Mouse (Mus musculus) spleen, postnatal 4 days (tissue): ENCODE measurements around the gene Slc30a5.
"Not testable (repeated sequence)": the region's sequence is repeated elsewhere in the genome, so short reads cannot be mapped to it uniquely, and the experiment has no call there.

Experiments used
- DNase-seq, 2 experiments: peaks; one replicate each; pipeline ENCODE4 v3.0.0; 2022; ENCODE audit warnings: low spot score in 2 of 2

Gene Slc30a5

DNA sequence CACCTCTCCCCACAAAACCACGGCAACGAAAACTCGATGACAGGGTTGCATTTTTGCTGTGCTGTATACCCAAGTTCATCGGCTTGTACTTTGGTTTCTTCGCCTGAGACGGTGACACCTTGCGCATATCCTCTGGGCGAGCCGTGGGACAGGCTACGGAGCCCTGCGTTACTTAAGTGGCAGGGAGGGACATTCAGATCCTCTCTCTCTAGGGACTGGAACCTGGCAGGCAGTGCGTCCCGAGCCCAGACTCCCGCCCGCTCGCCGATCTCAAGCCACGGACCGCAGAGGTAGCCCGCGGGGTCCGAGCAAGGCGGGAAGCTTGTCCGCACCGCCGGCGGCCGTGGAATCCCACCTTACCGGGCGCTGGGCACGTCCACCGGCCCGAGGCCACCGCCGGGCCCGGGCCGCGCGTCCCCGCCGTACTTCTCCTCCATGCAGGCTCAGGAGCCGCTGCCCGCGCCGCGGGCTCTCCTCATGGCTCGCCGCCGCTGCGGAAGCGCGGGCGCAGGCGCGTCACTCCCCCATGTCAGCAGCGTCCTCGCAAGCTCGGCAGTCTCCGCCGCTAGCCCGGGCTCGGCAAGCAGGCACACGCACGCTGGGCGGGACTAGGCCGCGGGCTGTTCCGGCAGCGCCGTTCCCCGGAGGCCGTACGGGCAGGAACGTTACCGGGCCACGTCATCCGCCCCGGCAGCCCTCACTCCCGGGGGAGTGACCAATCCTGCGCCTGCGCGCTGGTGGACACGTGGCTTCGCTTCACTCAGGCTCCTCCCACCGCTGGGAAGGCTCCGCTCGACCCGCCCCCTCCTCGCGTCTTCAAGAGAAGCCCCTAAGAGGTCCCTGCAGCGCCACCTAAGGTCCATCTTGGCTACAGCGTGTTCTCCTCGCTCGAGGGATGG lies at the start of gene Slc30a5:
TSS of gene Slc30a5 (minus strand) at position 687 of the 899 bp plus-strand sequence.
- DNase-seq, result peak; percentile 99 to 100

DNA sequence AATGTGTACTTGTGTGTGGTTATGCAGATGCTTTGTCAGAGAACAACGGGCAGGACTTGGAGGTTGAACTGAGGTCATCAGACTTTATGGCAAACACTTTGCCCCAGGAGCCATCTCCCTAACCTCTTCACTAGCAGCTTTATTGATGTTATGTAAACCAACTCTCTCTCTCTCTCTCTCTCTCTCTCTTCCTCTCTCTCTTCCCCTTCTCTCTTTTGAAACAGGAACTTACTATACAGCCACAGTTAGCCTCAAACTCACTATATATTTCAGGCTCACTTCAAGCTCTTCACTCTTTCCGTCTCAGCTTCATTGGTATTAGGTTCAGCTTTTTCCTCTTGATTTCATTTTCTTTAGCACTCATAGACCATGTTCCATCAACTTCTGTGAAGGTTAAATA lies 48.7 kb upstream of the Slc30a5 start:
- no peak for DNase-seq

DNA sequence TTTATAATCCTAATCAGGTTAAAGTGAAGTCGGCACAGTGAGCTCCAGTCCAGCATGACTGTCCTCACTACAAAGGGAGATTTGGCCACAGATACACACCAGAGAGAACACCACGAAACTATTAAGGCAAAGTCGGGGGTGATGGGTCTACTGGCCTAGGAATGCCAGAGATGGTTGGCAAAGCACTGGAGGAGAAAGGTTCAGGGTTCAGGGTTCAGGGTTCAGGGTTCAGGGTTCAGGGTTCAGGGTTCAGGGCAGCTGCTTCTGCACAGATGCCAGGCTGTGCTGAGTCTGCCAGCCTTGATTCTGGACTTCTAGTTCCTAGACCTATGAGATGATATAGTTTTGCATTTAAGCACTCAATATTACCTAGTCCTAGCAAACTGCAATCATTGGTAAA lies 46.6 kb upstream of the Slc30a5 start:
- no peak for DNase-seq

DNA sequence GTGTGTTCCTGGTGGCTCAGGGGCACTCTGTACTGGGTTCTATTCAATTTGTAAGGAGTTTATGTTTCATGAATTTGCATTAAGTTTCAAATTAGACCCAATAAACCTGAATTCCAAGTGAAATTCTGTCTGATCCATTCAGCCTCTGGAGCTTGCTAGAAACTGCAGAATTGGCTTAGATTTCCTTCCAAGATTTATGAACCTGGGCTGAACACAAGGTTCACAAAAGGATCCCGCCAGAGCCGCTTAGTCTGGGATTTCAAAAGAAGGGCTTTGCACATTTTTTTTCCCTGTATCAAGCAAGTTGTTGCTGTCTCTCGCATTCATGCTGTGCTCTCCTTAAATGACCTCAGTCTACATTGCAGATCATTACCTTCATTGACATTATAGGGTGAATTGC lies 46.1 kb upstream of the Slc30a5 start:
- no peak for DNase-seq

DNA sequence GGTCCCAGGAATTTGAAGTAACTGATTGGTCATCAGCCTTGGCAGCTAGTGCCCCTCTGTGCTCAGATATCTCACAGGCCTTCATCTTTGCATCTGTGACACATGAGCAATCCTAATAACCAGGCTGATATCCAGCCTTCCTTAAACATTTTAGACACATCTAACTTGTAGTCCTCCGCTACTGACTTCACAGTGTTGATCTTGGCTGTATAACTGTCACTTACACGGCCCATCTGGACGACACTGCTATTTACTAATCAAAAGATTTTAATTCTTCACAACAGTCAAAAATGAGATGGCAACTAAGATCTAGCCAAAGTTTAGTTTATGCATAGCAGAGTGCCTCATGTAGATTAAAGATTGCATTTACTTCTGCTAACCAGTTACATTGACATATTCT lies 45.0 kb upstream of the Slc30a5 start:
- DNase-seq, result no peak

DNA sequence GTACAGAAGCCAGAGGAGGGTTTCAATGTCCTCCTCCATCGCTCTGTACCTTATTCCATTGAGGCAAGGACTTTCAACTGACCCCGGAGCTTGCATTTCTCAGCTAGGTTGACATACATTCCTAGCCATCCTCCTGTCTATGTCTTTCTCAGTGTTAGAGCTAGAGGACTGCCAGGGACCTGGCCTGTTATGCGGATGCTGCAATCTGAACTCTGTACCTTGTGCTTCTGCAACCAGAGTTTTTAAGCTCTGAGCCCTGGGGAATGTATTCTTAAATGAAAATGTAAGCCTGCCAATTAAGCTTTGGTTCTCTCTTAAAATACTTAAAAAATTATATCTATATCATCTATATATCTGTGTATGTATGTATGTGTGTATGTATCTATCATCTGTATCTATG lies 44.5 kb upstream of the Slc30a5 start:
- DNase-seq, result no peak

DNA sequence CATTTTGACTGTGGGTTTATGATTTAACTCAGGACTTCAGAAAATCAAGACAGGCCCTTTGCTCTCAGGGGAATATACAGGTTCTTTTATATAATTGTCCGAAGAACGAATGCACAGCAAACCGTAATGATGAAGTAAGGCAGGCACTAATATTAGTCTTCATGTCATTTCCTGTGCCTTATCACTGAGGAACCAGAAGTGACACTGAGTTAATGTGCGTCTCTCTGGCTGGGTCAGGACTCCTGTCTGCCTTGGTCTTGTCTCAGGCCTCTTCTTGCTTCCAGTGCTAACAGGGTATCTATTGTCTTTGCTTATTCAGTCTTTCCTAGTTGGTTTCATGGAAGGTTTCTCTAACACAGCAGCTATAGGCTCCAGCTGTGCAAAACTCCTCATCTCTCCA lies 41.9 kb upstream of the Slc30a5 start:
- no peak for DNase-seq

DNA sequence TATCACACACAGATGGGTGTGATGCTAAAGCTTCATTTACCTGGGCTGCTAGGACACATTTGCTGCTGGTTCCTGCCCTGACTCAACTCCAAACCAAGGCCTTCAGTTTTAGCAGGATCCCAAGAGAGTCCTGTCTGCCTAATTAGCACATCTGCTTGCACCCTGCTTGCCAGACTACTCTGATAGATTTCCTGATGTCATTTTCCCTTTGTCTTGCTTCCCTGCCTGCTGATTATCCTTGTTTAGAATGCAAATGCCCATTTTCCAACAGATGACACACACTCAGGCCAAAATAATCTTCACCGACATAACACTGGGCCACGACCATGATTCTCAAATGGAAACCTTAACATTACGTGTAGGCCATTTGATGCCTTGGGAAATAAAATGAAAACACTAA lies 41.4 kb upstream of the Slc30a5 start:
- no peak for DNase-seq

DNA sequence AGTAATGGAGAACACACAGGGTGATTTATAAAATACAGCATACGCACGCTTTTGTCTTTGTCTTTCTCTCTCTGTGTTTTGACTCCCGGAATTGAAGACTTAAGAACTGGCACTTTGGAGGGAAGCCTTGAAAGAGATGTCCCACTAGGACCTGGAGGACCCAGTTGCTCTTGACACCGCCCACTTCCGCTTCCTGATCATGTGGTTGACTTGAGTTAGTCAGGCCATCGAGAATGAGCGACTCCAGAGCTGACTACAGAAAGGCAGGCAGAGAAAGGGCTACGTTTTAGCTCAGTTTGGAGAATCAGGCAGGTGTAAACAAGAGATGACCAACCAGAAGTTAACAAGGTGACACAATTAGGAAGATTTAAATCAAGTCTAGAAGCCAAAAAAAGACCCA lies 40.3 kb upstream of the Slc30a5 start:
- no peak for DNase-seq

DNA sequence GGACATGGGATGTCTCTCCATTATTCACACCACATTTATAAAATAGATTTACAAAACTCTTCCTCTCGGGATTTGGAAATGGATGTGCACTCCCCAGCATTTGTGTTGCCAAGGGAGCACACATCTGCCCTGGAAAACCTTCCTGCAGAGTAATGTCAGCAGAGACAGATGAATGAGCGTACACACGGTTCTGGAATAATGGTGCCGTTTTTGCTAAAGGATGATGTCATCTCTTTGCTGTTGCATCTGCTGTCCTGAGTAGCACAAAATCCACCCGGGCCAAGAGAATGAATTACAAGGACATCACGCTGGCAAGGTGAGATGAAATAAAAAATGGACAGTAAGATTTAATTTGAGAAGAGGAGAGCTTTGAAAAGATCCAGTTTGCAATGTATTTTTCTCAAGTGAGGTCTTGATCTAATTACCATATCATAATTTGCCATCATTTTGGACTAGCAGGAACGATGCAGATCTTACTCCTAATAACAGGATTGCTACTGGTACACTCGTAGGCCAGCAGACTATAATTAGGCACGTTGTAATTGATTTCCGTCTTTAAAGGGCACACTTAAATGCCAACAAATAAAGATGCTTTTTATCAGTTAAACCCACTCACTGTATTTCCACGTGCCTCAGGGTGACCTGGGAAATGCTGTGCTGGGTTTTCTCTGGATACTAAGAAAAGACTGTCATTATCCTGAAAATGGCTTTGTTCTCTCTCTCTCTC lies 38.4 kb upstream of the Slc30a5 start:
- no peak for DNase-seq

DNA sequence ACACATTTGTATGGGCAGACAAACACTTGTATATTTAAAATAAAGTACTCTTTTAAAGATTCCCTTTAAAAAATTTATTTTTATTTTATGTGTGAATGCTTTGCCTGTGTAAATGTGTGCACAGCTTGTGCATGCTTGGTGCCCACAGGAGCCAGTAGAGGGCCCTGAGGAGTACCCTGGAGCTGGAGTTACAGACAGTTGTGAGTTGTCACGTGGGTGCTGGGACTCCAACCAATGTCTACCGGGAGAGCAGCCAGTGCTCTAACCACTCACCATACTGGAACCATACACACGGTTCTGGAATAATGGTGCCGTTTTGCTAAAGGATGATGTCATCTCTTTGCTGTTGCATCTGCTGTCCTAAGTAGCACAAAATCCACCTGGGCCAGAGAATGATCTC lies 36.6 kb upstream of the Slc30a5 start:
- no peak for DNase-seq

DNA sequence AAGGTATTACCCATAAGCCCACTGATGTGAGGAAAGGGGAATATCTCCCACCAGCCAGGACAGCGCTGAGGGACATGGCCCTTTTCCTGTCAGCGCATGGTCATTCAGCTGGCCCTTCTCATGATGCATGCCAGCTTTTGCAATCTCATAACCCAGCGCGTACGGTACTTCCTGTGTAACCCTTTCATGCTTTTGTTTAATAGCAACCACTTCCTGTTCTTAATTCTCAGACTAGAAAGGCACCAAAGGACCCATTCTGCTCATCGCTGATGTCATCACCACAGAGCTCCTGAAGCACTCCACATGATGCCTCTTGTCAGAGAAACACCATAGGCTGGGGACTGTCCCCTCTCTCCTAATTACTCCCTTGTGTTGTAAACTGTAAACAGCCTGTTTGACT lies 33.1 kb upstream of the Slc30a5 start:
- DNase-seq, result no peak

DNA sequence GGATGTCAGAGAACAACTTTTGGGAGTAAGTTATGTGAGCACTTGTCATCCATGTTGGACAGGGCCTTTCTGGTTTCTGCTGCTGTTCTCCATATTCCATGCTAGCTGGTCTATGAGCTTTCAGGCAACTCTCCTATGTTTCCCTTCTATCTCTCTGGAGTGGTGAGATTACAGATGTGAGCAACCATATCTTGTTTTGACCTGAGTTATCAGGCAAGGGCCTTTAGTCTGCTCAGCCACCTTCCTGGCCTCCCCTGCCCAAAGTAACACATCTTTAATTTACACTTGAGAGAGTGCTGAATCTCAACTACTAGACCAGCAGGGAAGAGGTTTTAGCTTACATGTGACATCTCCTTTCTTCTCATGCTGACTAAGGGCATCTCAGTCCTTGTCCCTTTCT lies 32.5 kb upstream of the Slc30a5 start:
- no peak for DNase-seq

DNA sequence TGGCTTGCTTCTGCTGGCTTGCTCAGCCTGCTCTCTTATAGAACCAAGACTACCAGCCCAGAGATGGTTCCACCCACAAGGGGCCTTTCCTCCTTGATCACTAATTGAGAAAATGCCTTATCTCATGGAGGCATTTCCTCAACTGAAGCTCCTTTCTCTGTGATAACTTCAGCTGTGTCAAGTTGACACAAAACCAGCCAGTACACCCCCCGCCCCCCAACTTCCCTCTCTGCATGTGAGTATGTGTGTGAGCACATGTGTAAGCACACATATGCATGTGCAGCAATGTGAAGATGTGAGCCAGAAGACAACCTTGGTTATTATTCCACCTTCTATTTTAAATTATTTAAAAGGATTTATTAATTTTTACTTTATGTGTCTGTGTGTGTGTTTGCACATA lies 30.7 kb upstream of the Slc30a5 start:
- not testable (repeated sequence) for DNase-seq

DNA sequence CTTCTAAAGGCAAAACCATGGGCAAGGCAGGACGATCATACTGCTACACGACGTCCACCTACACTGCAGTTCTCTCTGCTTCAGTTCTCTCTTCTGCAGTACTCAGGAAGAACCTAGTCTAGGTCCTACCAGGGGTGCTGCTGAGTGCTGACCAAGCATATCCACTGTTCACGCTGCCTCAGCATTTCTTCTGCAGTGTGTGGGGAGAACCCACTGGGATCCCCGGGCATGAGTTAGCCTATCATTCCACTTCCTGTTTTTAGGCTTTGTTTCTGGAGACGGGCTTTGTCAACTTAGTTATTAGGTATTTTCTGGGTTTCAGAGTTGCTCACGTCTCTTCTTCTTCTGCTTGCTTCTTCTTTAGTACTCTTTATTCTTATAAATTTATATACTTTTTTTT lies 25.9 kb upstream of the Slc30a5 start:
- DNase-seq, result no peak

DNA sequence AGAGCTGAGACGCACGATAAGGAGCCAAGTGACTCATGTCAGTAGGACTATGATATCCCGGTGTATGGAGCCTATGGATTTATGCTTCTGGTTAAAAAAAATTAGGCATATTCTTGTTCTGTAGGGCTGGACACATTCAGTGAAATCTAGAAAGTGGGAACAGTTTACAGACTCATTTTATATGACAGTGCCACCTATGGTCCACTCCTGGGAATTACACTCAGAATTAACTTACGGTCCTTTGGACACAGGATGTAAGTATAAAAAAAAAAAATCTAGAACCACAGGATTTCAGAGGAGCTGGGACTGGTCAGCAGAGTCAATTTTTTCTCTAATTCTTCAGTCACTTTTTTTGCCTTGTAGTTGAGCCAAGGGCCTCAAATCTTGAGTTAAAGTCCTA lies 20.9 kb upstream of the Slc30a5 start:
- DNase-seq, result peak; percentile 41 to 70

DNA sequence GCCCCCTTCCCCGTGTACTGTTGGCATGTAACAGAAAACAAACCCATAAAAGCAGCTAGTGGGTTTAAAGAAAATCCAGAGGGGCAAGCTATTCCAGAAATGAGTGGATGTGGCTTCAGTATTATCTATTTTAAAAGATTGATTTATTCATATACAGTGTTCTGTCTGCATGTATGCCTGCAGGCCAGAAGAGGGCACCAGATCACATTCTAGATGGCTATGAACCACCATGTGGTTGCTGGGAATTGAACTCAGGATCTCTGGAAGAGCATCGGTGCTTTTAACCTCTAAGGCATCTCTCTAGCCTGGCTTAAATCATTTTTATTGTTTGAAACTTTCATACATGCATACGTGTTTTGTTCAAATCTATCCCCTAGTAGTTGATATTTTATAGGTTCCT lies 19.9 kb upstream of the Slc30a5 start:
- no peak for DNase-seq

DNA sequence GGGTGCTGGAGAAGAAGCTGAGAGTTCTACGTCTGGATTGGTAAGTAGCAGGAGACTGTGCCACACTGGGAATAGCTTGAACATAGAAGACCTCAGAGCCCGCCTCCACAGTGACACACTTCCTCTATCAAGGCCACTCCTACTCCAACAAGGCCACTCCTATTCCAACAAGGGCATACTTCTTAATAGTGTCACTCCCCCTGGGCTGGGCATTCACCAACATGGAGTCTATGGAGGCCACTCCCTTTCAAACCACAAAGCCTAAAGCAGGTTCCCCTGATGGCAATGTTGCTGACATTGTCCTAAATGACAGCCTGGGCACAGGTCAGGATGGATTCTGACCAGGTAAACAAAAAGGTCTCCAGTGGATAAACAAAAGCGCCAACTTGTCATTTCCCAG lies 15.9 kb upstream of the Slc30a5 start:
- no peak for DNase-seq

DNA sequence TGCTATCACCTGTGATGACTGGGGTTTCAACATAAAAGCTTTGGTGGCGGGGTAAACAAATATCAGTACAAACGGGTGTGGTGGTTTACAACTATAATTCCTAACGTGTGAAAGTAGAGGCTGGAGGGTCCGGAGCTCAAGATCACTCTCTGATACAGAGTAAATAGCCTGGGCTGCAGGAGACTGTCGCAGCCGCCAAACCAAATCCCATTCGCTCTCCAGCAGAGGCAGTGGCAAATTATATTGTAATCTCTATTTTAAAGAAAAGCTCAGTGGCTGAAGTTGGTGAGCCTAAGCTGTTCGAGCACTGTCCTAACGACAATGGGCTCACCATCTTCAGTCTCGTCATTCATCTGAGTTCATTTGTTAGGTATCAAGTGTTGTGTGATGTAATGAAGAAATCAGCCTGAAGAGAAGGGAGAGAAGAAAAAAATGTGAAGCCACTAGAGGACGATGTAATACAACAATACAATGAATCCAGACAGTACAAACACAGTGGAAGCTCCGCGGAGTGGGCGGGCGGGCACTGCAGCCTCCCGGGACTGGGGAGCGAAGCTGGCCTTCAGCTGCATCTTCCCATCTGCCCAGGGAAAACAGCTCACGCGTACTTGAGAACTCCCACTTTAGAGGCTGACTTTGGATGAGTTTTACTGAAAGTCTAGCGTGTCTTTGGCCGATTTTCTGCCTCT lies 13.8 kb upstream of the Slc30a5 start:
- DNase-seq, result no peak

DNA sequence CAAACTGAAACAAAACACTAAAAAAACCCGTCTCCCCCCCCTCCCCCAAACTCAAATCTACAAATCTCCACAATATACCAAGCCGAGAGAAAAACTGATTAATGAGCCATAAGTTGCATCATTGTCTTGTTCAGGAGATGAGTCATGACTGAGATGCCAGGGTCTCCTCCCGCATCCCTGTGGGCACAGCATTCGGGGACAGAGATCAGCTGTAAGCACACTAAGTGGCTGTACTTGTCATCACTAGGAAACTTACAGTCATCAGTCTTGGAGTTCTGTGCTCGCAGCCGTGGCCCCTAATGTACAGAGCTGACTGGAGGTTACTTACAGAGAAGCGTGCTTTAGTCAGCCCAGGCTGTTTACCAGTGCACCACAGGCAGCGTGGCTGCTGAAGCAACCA lies 13.0 kb upstream of the Slc30a5 start:
- DNase-seq, result no peak

DNA sequence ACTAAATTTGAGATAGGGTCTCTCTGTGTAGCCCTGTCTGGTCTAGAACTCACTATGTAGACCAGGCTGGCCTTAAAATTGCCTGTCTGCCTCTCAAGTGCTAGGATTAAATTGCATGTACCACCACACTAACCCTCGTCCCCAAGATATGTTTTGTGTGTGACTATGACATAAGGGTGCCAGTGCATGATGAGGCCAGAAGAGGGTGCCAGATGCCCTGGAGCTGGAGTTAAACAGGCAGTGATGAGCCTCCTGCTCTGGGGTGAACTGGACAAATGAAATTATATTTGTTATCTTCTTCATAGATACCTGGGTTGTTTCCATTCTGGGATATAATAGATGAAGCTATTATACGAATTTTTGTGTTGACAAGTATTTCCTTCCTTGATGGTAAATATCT lies 10.7 kb upstream of the Slc30a5 start:
- no peak for DNase-seq

DNA sequence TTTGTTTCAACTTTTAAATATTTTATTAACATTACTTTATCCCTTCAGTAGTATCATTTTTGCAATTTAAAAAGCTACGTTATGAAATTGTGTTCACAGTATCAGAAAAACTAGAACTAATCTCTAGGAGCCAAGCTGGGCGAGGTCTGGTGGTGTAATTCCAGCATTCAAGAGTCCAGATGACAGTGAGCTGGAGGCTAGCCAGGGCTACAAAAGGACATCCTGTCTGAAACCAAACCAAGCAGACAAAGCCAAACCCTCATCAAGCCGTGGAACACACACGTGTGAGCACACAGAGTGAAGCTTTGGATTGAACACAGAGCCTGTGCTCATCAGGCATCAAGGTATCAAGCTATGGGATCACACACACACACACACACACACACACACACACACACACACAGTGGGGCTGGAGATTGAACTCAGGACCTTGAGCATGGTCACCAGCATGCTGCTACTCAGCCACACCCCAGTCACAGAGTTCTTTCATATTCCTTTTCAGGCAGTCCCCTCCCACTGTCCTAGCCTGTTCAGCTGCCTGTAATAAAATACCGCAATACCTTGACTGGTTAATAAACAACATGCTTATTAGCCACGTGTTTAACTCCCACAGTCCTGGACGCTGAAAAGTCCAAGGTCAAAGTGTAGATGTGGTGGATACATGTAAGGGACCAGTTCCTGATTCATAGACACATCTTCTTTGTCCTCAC lies 9.9 kb upstream of the Slc30a5 start:
- no peak for DNase-seq
